Mouse (Mus musculus) ES-Bruce4 (cell line): ENCODE measurements around the gene Ttc33. TPM values are rescaled to one million over a fixed set of nuclear protein-coding genes. Genes with fewer than 3 reads are reported as not detected.

Source experiments
- H3K27ac ChIP-seq: 2 replicates; pipeline ENCODE4 v1.5.1; 2012; ENCODE audit warnings: low read length, inconsistent platforms; ENCODE audit not compliant: insufficient read depth
- H3K27me3 ChIP-seq: 2 replicates; pipeline ENCODE4 v1.6.1; 2012; ENCODE audit warnings: mild to moderate bottlenecking, low read length, inconsistent platforms; ENCODE audit not compliant: control insufficient read depth, poor library complexity, insufficient read depth, severe bottlenecking
- H3K36me3 ChIP-seq: 2 replicates; pipeline ENCODE4 v1.6.1; 2012; ENCODE audit warnings: inconsistent platforms, mild to moderate bottlenecking, low read length, moderate library complexity; ENCODE audit not compliant: control insufficient read depth, poor library complexity, insufficient read depth, severe bottlenecking
- H3K4me1 ChIP-seq: one replicate; pipeline ENCODE4 v1.8.1; 2011; ENCODE audit warnings: low read length; ENCODE audit not compliant: control insufficient read depth, insufficient read depth
- H3K4me3 ChIP-seq: 2 replicates; pipeline ENCODE4 v1.5.1; 2011; ENCODE audit warnings: low read depth, mild to moderate bottlenecking, low read length
- H3K9ac ChIP-seq: 2 replicates; pipeline ENCODE4 v1.6.1; 2012; ENCODE audit warnings: low read depth, mild to moderate bottlenecking, inconsistent platforms; ENCODE audit not compliant: poor library complexity, severe bottlenecking
- H3K9me3 ChIP-seq: replicated peaks from 2 replicates; pipeline ENCODE4 v1.6.1; 2012; ENCODE audit warnings: mild to moderate bottlenecking, low read length, inconsistent platforms; ENCODE audit not compliant: control insufficient read depth, poor library complexity, insufficient read depth, severe bottlenecking
- CTCF ChIP-seq: IDR thresholded peaks from one replicate; pipeline ENCODE4 v1.8.1; 2011; ENCODE audit warnings: low read depth, low read length
- EP300 ChIP-seq: IDR thresholded peaks from 2 replicates; pipeline ENCODE4 v1.6.1; 2011; ENCODE audit warnings: low read depth, low read length; ENCODE audit not compliant: insufficient read depth
- POLR2A ChIP-seq: IDR thresholded peaks from one replicate; pipeline ENCODE4 v1.8.1; 2011; ENCODE audit warnings: low read length; ENCODE audit not compliant: insufficient read depth
- polyA plus RNA-seq: library from polyadenylated mRNA; stranded (reverse); fragments of >200 nt; gene quantifications from 2 replicates; pipeline ENCODE4 v1.2.4, GENCODE M21; 2011; ENCODE audit warnings: low read depth; ENCODE audit not compliant: missing spikeins, insufficient read depth, insufficient read length

The Ttc33 gene
- polyA plus RNA-seq, 1 experiment: 29.6 TPM

DNA sequence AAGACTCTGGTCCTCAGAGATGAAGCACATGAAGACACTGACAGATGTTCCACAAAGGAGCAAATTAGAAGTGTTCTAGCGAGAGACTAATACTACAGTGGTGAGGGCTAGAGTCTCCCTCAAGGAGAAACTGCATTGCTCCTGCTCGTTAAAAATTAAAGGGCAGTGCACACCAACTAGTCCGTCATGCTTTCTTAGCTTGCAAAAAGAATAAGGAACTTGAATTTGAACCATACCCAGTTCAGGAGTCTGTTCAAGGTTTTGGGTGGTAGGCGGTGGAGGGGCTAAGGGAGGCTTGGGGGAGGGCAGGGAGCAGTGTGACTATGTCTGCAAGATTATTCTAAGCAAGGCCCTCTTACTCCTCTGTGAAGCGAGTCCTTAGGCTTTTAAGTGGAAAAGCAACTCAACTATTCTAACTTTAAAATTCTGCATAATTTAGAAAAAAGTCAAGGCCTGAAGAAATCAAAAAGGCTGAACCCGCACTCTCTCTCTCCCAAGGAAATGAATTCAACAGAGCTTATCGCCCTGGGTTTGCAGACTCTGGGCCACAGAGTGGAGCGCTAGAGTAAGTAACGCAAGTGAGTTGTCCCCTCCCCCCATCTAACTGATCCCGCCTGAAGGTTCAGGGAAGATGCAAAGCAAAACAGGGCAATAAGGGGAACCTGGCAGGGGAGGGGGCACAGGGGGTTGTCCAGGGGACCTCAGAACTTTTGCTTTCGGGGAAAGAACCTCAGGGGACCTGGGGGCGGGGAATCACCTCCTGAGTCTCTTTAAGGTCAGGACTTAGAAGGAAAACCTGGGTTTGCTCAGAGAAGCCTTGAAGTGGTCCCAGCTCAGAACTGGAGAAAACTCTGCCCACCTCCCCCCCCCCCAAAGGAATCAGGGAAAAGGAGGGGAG is 56.2 kb downstream of the Ttc33 start:
- TF ChIP-seq EP300 (no peak), CTCF (peak; percentile 20), POLR2A (no peak)
- H3K4me3 ChIP-seq: peak overlapping the region; percentile 53
- peak overlapping the region; percentile 20; the same call in 1 of the 2 replicates for H3K9ac ChIP-seq
- H3K36me3 ChIP-seq: no peaks in the 10 kb centered on the region
- no peak overlapping the region for H3K27ac ChIP-seq
- H3K4me1 ChIP-seq: no peaks in the 10 kb centered on the region
- H3K27me3 ChIP-seq: peaks cover 5% of the 10 kb centered on the region; the same call in 1 of the 2 replicates
- H3K9me3 ChIP-seq: no peaks in the 10 kb centered on the region

DNA sequence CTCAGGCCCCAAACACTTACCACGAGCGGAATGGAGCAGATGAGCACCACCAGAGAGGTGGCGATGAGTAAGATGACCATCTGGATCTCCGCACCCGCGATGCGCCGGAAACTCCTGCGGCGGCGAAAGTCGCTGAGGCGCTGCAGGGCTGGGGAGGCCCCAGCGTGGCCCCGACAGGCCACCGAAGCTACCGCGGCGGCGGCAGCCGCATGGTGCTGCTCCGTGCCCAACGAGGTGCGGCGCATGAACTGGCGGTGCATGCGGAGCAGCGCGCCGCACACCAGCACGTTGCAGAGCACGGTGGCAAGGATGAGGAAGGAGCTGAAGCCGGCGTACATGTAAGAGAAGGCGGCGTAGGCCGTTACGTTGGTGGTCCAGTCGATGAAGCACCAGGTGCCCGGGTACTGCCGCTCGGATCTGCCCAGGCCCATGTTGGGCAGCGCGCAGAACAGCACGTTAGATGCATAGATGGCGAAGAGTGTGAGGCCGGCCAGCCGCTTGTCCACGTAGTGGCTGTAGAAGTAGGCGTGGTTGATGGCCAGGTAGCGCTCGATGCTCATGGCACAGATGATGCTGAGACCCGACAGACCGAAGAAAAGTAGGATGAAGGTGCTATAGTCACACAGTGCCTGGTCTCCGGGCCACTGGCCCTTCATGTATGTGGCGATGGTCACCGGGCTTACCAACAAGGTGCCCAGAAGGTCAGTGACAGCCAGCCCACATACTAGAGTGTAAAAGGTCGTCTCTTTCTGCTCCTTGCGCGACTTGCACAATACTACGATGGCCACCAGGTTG is 57.1 kb downstream of the Ttc33 start:
- H3K9ac ChIP-seq: peak overlapping the region; percentile 20; the same call in 1 of the 2 replicates
- H3K9me3 ChIP-seq: no peaks in the 10 kb centered on the region
- H3K27me3 ChIP-seq: peaks cover 5% of the 10 kb centered on the region; the same call in 1 of the 2 replicates
- no peak overlapping the region for H3K27ac ChIP-seq
- no peaks in the 10 kb centered on the region for H3K36me3 ChIP-seq
- no peak for TF ChIP-seq POLR2A
- no peak for TF ChIP-seq CTCF
- TF ChIP-seq EP300: no peak
- H3K4me1 ChIP-seq: no peaks in the 10 kb centered on the region
- H3K4me3 ChIP-seq: peak overlapping the region; percentile 53

DNA sequence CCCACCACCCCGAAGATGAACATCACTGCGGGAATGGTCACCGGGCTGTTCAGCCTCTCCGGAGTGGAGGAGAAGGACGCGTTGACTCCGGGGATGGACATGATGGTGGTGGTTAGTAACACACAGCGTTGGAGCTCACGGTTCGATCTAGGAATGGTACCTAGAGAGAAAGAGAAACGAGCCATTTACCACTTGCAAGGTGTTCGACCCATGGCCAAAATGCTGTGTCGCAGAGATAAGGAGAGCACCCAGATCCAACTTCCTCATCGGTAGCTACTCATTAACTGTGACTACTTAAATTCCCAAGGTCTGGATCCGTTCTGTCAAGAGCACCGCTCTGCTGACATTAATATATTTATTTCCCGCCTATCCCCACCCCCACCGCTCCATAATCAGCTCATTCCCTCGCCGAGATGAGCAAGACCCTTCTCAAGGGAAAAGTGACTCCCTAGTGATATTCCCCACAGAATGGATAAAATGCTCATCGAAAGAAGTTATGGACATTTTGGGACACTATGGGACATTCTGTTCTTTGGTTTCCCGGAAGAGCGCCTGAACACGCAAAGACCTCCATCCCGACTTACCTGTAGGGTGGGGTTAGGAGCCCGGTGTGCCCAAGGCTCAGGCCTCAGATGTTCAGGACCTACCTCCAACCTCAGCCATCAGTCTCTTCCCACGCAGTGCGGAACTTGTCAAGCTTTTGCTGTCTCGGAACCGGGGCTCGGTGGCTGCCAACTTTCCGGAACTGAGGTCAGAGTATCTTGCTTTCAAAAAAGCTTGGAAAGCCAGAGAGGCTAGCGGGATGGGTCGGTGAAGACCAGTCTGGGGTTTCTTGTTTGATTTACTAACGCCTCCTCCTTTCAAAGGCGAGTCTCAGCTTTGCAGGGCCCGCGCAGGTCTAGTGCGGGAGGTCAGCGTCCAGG is 58.0 kb downstream of the Ttc33 start:
- Histone ChIP-seq H3K27ac (no peak overlapping the region), H3K4me1 (no peaks in the 10 kb centered on the region), H3K9me3 (no peaks in the 10 kb centered on the region), H3K27me3 (peaks cover 5% of the 10 kb centered on the region; the same call in 1 of the 2 replicates), H3K4me3 (peak overlapping the region; percentile 63), H3K36me3 (no peaks in the 10 kb centered on the region), H3K9ac (peak overlapping the region; percentile 50)
- TF ChIP-seq EP300: no peak
- no peak for TF ChIP-seq POLR2A
- TF ChIP-seq CTCF: no peak

DNA sequence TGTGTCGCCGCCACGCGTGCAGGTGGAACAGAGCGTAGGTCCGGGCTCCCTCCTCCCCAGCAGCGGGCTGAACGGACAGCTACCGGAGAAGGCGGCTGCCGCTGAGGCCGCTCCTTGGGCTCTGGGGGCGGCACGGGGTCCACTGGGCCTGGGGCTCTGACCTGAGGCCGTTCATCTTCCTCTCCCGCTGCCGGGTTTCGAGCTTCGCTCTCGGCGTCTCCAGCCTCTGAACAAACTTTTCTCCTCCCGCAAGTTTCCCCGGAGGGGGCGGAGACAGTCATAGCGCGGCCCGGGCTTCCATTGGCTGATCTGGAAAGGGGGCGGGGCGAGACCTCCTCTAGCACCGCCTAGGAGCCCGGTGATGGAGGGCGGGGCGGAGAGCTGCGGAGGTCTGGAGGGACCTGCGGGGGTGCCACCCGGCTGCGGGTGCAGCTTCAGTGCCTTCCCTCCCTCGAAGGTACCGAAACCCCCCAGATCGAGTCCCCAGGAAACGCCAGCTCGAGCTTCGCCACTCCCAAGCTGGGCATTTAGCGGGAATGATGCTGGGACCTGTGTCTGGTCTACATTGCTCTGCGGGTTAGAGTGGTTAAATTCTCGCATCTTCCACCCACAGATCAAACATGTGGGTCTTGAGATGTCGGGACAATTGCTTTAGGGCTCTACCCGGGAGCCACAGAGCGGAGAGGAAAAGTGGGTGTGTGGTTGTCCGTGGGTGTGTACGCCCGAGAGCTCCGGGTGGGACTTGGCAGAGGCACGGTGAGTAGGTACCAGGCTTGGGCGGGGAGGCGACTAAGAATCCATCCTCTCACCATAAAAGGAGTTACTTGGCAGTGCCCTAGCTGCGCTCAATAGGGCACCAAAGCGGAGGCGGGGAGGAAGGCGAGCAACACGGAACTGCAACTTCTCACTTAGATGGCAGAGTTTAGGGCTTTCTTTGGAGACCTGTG is 58.9 kb downstream of the Ttc33 start, which contains the start of gene Ptger4:
Gene Ptger4, minus strand, starts transcription at position 229 of the 947 bp plus-strand sequence.
- H3K27ac ChIP-seq: no peak within 1 kb of the TSS
- TF ChIP-seq EP300: no peak
- TF ChIP-seq CTCF: no peak
- no peak for TF ChIP-seq POLR2A
- peak within 1 kb of the TSS; percentile 50 for H3K9ac ChIP-seq
- peak within 1 kb of the TSS; percentile 71 for H3K4me3 ChIP-seq
- H3K9me3 ChIP-seq: no peaks in the 10 kb centered on the region
- no peaks in the 10 kb centered on the region for H3K36me3 ChIP-seq
- peaks cover 5% of the 10 kb centered on the region; the same call in 1 of the 2 replicates for H3K27me3 ChIP-seq
- no peaks in the 10 kb centered on the region for H3K4me1 ChIP-seq

DNA sequence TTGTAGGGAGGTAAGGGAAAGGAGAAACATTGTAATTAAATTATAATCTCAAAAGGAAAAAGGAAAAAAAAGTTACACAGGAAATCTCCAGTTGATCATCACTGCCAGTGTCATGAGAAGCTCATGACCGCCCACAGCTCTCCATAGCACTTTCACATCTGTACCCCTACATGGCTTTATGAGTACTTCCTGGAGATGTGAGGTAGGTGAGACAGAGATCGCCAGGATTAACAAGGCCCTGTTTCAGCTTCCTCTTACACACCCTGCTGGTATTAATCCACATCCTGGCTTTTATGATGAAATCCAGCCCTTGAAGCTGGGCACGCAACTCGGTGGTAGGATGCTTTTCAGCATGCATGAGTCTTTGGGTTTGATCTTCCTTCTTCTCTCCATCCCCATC is 64.9 kb downstream of the Ttc33 start:
- Histone ChIP-seq H3K9ac (no peak overlapping the region), H3K4me1 (no peaks in the 10 kb centered on the region), H3K9me3 (no peaks in the 10 kb centered on the region), H3K27ac (no peak overlapping the region), H3K36me3 (no peaks in the 10 kb centered on the region), H3K27me3 (no peaks in the 10 kb centered on the region), H3K4me3 (no peak overlapping the region)
- TF ChIP-seq POLR2A: no peak
- no peak for TF ChIP-seq EP300
- TF ChIP-seq CTCF: no peak
